Mouse (Mus musculus): ENCODE results near the gene Mlf2.

GRCm38 (mm10) chr6:124966466-124967118 lies 35.4 kb downstream of the Mlf2 start:
- no peak for TF ChIP-seq CTCF (IDR thresholded peaks at IDR 0.05; ENCODE audit: control insufficient read depth, insufficient read depth, insufficient read length)
- no peak for TF ChIP-seq MYOG (IDR thresholded peaks at IDR 0.05; ENCODE audit: control insufficient read depth, extremely low read depth, insufficient read length)
- TF ChIP-seq MAX (IDR thresholded peaks at IDR 0.05): no peak
- no peak for TF ChIP-seq USF1 (IDR thresholded peaks at IDR 0.05; ENCODE audit: low read depth)
- no peak for TF ChIP-seq MYOD1 (IDR thresholded peaks at IDR 0.05; ENCODE audit: control insufficient read depth, insufficient read length, low read depth)
- TF ChIP-seq CEBPB (IDR thresholded peaks at IDR 0.05; ENCODE audit: low read depth): no peak
- no peak for TF ChIP-seq FOSL1 (IDR thresholded peaks at IDR 0.05; ENCODE audit: insufficient read depth, low read length, poor library complexity, severe bottlenecking)
